ENCODE assay signal across 9 mouse cellular contexts in the genomic region with DNA sequence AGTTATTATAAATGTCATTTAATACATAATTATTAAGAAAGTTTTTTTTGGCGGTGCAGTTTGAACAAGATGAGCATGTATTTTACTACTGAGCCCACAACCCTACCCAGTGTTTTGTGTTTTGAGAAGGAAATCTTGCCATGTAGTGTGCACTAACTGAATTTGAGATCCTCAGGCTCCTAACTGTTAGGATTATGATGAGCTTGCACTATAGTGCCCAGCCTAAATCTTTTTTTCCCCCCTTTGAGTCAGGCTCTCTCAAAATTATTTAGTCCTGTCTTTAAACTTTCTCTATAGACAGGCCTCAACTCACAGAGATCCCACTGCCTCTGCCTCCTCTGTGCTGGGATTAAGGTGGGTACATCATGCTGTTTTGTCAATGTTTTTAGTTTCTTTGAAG. TPM values are rescaled to one million over a fixed set of nuclear protein-coding genes. Genes with fewer than 3 reads are reported as not detected.
DNase-seq lines count a peak whose midpoint lies in the region; ATAC-seq and TF ChIP-seq lines count a peak whose summit lies in the region.
"Had no signal": no experiment of that assay in that cellular context is flagged by ENCODE, and none has a peak within 500 bp of the region (broad histone marks: within the 10 kb centered on the region; RNA-seq: fewer than 3 reads in every experiment).

No protein-coding gene starts in this region.

- 93% methylated on average over 1 of the region's 1 CpGs for WGBS in heart, embryonic 13.5 days
- 85% methylated on average over 1 of the region's 1 CpGs for whole genome bisulfite sequencing in stomach, embryonic 14.5 days
- 75% methylated on average over 1 of the region's 1 CpGs for WGBS in stomach, postnatal 0 days
- 92% methylated on average over 1 of the region's 1 CpGs for WGBS in limb, embryonic 12.5 days
- 87% methylated on average over 1 of the region's 1 CpGs for WGBS in stomach, embryonic 16.5 days

- H3K4me2 ChIP-seq in heart, embryonic 13.5 days = peak overlapping the region; percentile 92
- peak overlapping the region; percentile 65 for H3K4me2 ChIP-seq in stomach, embryonic 14.5 days (replicated peaks; ENCODE audit: low read depth, low read length)
- H3K4me2 ChIP-seq in stomach, postnatal 0 days (replicated peaks; ENCODE audit: low read depth) = no peak overlapping the region
- peak overlapping the region; percentile 87 for H3K4me2 ChIP-seq in limb, embryonic 12.5 days
- peak overlapping the region; percentile 58 for H3K4me2 ChIP-seq in stomach, embryonic 16.5 days (ENCODE audit: low read depth, low read length)

- ATAC-seq in heart, embryonic 13.5 days (ENCODE audit: extremely low read depth, insufficient number of reproducible peaks, low FRiP score, low TSS enrichment) = no peak
- no peak for ATAC-seq in stomach, embryonic 14.5 days (ENCODE audit: insufficient number of reproducible peaks, insufficient read depth, low FRiP score, low read depth)
- no peak for ATAC-seq in stomach, postnatal 0 days (ENCODE audit: low FRiP score, low TSS enrichment)
- no peak for ATAC-seq in limb, embryonic 12.5 days (ENCODE audit: insufficient number of reproducible peaks, insufficient read depth, low FRiP score, low TSS enrichment, low read depth)
- ATAC-seq in stomach, embryonic 16.5 days (ENCODE audit: insufficient read depth, low FRiP score) = no peak

- H3K9ac ChIP-seq in heart, embryonic 13.5 days = peak overlapping the region; percentile 8; the same call in 1 of the 2 replicates
- no peak overlapping the region for H3K9ac ChIP-seq in stomach, embryonic 14.5 days (replicated peaks; ENCODE audit: low read depth, low read length)
- no peak overlapping the region for H3K9ac ChIP-seq in stomach, postnatal 0 days (ENCODE audit: low read length)
- H3K9ac ChIP-seq in limb, embryonic 12.5 days (replicated peaks) = no peak overlapping the region
- no peak overlapping the region for H3K9ac ChIP-seq in stomach, embryonic 16.5 days (ENCODE audit: low read length)

- no peak for TF ChIP-seq CTCF in stomach, postnatal 0 days (IDR thresholded peaks at IDR 0.05; ENCODE audit: low read depth)

- TF ChIP-seq EP300 in stomach, postnatal 0 days (optimal IDR thresholded peaks at IDR 0.05) = no peak

- 0 out of 2 replicates have a peak, but pooled peaks cover 4% of the 10 kb centered on the region for H3K36me3 ChIP-seq in heart, embryonic 13.5 days
- H3K36me3 ChIP-seq in stomach, embryonic 14.5 days (ENCODE audit: control insufficient read depth, insufficient read depth, low read length) = no peaks in the 10 kb centered on the region
- no peaks in the 10 kb centered on the region for H3K36me3 ChIP-seq in stomach, postnatal 0 days (ENCODE audit: control insufficient read depth, insufficient read depth, low read length)
- H3K36me3 ChIP-seq in limb, embryonic 12.5 days = no peaks in the 10 kb centered on the region
- no peaks in the 10 kb centered on the region for H3K36me3 ChIP-seq in stomach, embryonic 16.5 days (ENCODE audit: control insufficient read depth, insufficient read depth, low read length)

- DNase-seq in heart, postnatal 4 days = no peak
- no peak for DNase-seq in stomach, postnatal 0 days (ENCODE audit: low spot score)
- no peak for DNase-seq in cerebellum, adult 9-10 months
- no peak for DNase-seq in ovary, postnatal 10 days (ENCODE audit: low spot score)
- DNase-seq: kidney, postnatal 36 days had no signal

- peaks cover 35% of the 10 kb centered on the region for H3K4me1 ChIP-seq in heart, embryonic 13.5 days
- H3K4me1 ChIP-seq in stomach, embryonic 14.5 days (ENCODE audit: control insufficient read depth, insufficient read depth, low read length) = 0 out of 2 replicates have a peak, but pooled peaks cover 5% of the 10 kb centered on the region
- 0 out of 2 replicates have a peak, but pooled peaks cover 3% of the 10 kb centered on the region for H3K4me1 ChIP-seq in stomach, postnatal 0 days (replicated peaks; ENCODE audit: control insufficient read depth, insufficient read depth)
- H3K4me1 ChIP-seq in limb, embryonic 12.5 days (replicated peaks) = peaks cover 19% of the 10 kb centered on the region
- H3K4me1 ChIP-seq in stomach, embryonic 16.5 days (ENCODE audit: control insufficient read depth, insufficient read depth, low read length) = peaks cover 7% of the 10 kb centered on the region; the same call in 1 of the 2 replicates

- peak overlapping the region; percentile 92 for H3K4me3 ChIP-seq in heart, embryonic 13.5 days
- peak overlapping the region; percentile 90 for H3K4me3 ChIP-seq in stomach, embryonic 14.5 days (ENCODE audit: low read depth, low read length)
- H3K4me3 ChIP-seq in stomach, postnatal 0 days (ENCODE audit: low read depth, low read length) = no peak overlapping the region
- H3K4me3 ChIP-seq in limb, embryonic 12.5 days (replicated peaks) = peak overlapping the region; percentile 75; the same call in 1 of the 2 replicates
- H3K4me3 ChIP-seq in stomach, embryonic 16.5 days (replicated peaks; ENCODE audit: low read length) = no peak overlapping the region

- H3K27ac ChIP-seq in heart, embryonic 13.5 days (replicated peaks) = peak overlapping the region; percentile 50; the same call in 1 of the 2 replicates
- no peak overlapping the region for H3K27ac ChIP-seq in stomach, embryonic 14.5 days (ENCODE audit: low read length)
- no peak overlapping the region for H3K27ac ChIP-seq in stomach, postnatal 0 days (replicated peaks)
- no peak overlapping the region for H3K27ac ChIP-seq in limb, embryonic 12.5 days
- H3K27ac ChIP-seq in stomach, embryonic 16.5 days (ENCODE audit: low read length) = no peak overlapping the region

- H3K9me3 ChIP-seq in heart, embryonic 13.5 days = no peaks in the 10 kb centered on the region
- H3K9me3 ChIP-seq in stomach, embryonic 14.5 days (ENCODE audit: control insufficient read depth, low read depth, low read length) = no peaks in the 10 kb centered on the region
- H3K9me3 ChIP-seq in stomach, postnatal 0 days (ENCODE audit: control insufficient read depth, low read length) = no peaks in the 10 kb centered on the region
- H3K9me3 ChIP-seq in limb, embryonic 12.5 days = no peaks in the 10 kb centered on the region
- no peaks in the 10 kb centered on the region for H3K9me3 ChIP-seq in stomach, embryonic 16.5 days (replicated peaks; ENCODE audit: control insufficient read depth, low read length)

- H3K27me3 ChIP-seq in heart, embryonic 13.5 days (replicated peaks) = no peaks in the 10 kb centered on the region
- no peaks in the 10 kb centered on the region for H3K27me3 ChIP-seq in stomach, embryonic 14.5 days (ENCODE audit: control insufficient read depth, insufficient read depth, low read length)
- no peaks in the 10 kb centered on the region for H3K27me3 ChIP-seq in stomach, postnatal 0 days (ENCODE audit: control insufficient read depth, insufficient read depth, low read length)
- no peaks in the 10 kb centered on the region for H3K27me3 ChIP-seq in limb, embryonic 12.5 days
- no peaks in the 10 kb centered on the region for H3K27me3 ChIP-seq in stomach, embryonic 16.5 days (ENCODE audit: control insufficient read depth, insufficient read depth, low read length)

RNA-seq across cellular contexts. Expression of gene Hmox2, which starts 1.4 kb away (rescaled TPM):
- 92.8 and 96.0 TPM in 2 replicates for polyA plus RNA-seq in heart, embryonic 13.5 days (2015; fragmentation: Nextera tagmentation; extraction: Ambion mirVana)
- 10 to 100 TPM; 67.4 to 75.9 TPM for total RNA-seq in heart, postnatal 4 days (2021)
- polyA plus RNA-seq in stomach, embryonic 14.5 days (2014; fragmentation: Nextera tagmentation; extraction: Ambion mirVana) = 96.9 and 105 TPM in 2 replicates
- polyA plus RNA-seq in stomach, postnatal 0 days (2015; fragmentation: Nextera tagmentation; extraction: Ambion mirVana) = 57.4 and 60.6 TPM in 2 replicates
- polyA plus RNA-seq in limb, embryonic 12.5 days (2016; fragmentation: Nextera tagmentation; extraction: Ambion mirVana) = 102 and 106 TPM in 2 replicates
- 83.3 and 85.2 TPM in 2 replicates for polyA plus RNA-seq in stomach, embryonic 16.5 days (2015; fragmentation: Nextera tagmentation; extraction: Ambion mirVana)

RNA-seq across cellular contexts. Expression of gene Nmral1, which starts 8.4 kb away (rescaled TPM):
- 37.2 and 38.6 TPM in 2 replicates for polyA plus RNA-seq in heart, embryonic 13.5 days (2015; fragmentation: Nextera tagmentation; extraction: Ambion mirVana)
- total RNA-seq in heart, postnatal 4 days (2021) = 10 to 100 TPM; 15.2 to 15.5 TPM
- polyA plus RNA-seq in stomach, embryonic 14.5 days (2014; fragmentation: Nextera tagmentation; extraction: Ambion mirVana) = 69.7 and 70.6 TPM in 2 replicates
- 15.5 and 17.2 TPM in 2 replicates for polyA plus RNA-seq in stomach, postnatal 0 days (2015; fragmentation: Nextera tagmentation; extraction: Ambion mirVana)
- 179 and 191 TPM in 2 replicates for polyA plus RNA-seq in limb, embryonic 12.5 days (2016; fragmentation: Nextera tagmentation; extraction: Ambion mirVana)
- polyA plus RNA-seq in stomach, embryonic 16.5 days (2015; fragmentation: Nextera tagmentation; extraction: Ambion mirVana) = 44.7 and 45.6 TPM in 2 replicates

RNA-seq across cellular contexts. Expression of gene Coro7, which starts 47.9 kb away (rescaled TPM):
- 15.2 and 16.9 TPM in 2 replicates for polyA plus RNA-seq in heart, embryonic 13.5 days (2015; fragmentation: Nextera tagmentation; extraction: Ambion mirVana)
- total RNA-seq in heart, postnatal 4 days (2021) = 10 to 100 TPM; 24.1 to 26.5 TPM
- 15.0 and 16.6 TPM in 2 replicates for polyA plus RNA-seq in stomach, embryonic 14.5 days (2014; fragmentation: Nextera tagmentation; extraction: Ambion mirVana)
- 7.6 and 8.1 TPM in 2 replicates for polyA plus RNA-seq in stomach, postnatal 0 days (2015; fragmentation: Nextera tagmentation; extraction: Ambion mirVana)
- 18.6 and 19.6 TPM in 2 replicates for polyA plus RNA-seq in limb, embryonic 12.5 days (2016; fragmentation: Nextera tagmentation; extraction: Ambion mirVana)
- polyA plus RNA-seq in stomach, embryonic 16.5 days (2015; fragmentation: Nextera tagmentation; extraction: Ambion mirVana) = 19.7 and 20.6 TPM in 2 replicates

Comparison
In these comparisons a context has a peak if more than half of its experiments do, and no peak if none do; other contexts are left out.
1. H3K4me3 ChIP-seq: peak in heart, embryonic 13.5 days (single experiment), stomach, embryonic 14.5 days (single experiment) and limb, embryonic 12.5 days (single experiment); none in stomach, postnatal 0 days (single experiment) and stomach, embryonic 16.5 days (single experiment).